Mouse (Mus musculus) lung, embryonic 16.5 days (tissue): ENCODE measurements around the gene Fcrla. TPM values are rescaled to one million over a fixed set of nuclear protein-coding genes. Genes with fewer than 3 reads are reported as not detected.

Source experiments
- ATAC-seq: fragments of 200-750 bp; cut with Nextera tagmentation; 2 replicates; pipeline ENCODE4 v1.8.0; 2017; ENCODE audit warnings: low read depth, mild to moderate bottlenecking, moderate library complexity
- H3K27ac ChIP-seq: fragments of 300-500 bp; sonication (generic); 2 replicates; pipeline ENCODE4 v1.5.1; 2014; ENCODE audit warnings: mild to moderate bottlenecking, control low read depth, low read length
- H3K27me3 ChIP-seq: fragments of 300-500 bp; sonication (generic); 2 replicates; pipeline ENCODE4 v1.6.1; 2014; ENCODE audit warnings: low read depth, low read length, mixed read lengths; ENCODE audit not compliant: control insufficient read depth, insufficient read depth
- H3K36me3 ChIP-seq: fragments of 300-500 bp; sonication (generic); 2 replicates; pipeline ENCODE4 v1.6.1; 2014; ENCODE audit warnings: low read length; ENCODE audit not compliant: control insufficient read depth, insufficient read depth
- H3K4me1 ChIP-seq: fragments of 300-500 bp; sonication (generic); replicated peaks from 2 replicates; pipeline ENCODE4 v1.6.1; 2014; ENCODE audit warnings: low read length, mixed read lengths; ENCODE audit not compliant: control insufficient read depth, insufficient read depth
- H3K4me2 ChIP-seq: fragments of 300-500 bp; sonication (generic); 2 replicates; pipeline ENCODE4 v1.6.1; 2014; ENCODE audit warnings: low read depth, low read length, control low read depth
- H3K4me3 ChIP-seq: fragments of 300-500 bp; sonication (generic); 2 replicates; pipeline ENCODE4 v1.5.1; 2014; ENCODE audit warnings: mild to moderate bottlenecking, low read length, control low read depth
- H3K9ac ChIP-seq: fragments of 300-500 bp; sonication (generic); 2 replicates; pipeline ENCODE4 v1.6.1; 2014; ENCODE audit warnings: low read length, control low read depth
- H3K9me3 ChIP-seq: fragments of 300-500 bp; sonication (generic); 2 replicates; pipeline ENCODE4 v1.6.1; 2016; ENCODE audit warnings: low read length; ENCODE audit not compliant: control insufficient read depth
- WGBS: fragments of 180-500 bp; shearing (Covaris S2); extraction: QIAGEN DNeasy Blood & Tissue Kit; methylation state at CpG from one replicate; pipeline ENCODE4 v1.1.7; 2014; 5-methylcytosine and 5-hydroxymethylcytosine counted together
- polyA plus RNA-seq: library from polyadenylated mRNA; unstranded; fragments of >200 nt; fragmentation: Nextera tagmentation; extraction: Ambion mirVana; gene quantifications from 2 replicates; pipeline ENCODE4 v1.2.1, GENCODE M21; 2015

Gene Fcrla
- polyA plus RNA-seq, 1 experiment from 2014 or later = not detected

GRCm38 (mm10) chr1:170934383-170934782 lies 7.0 kb upstream of the Fcrla start:
- Histone ChIP-seq H3K36me3 (no peaks in the 10 kb centered on the region), H3K4me3 (no peak overlapping the region), H3K4me2 (no peak overlapping the region), H3K9me3 (0 out of 2 replicates have a peak, but pooled peaks cover 2% of the 10 kb centered on the region), H3K27me3 (no peaks in the 10 kb centered on the region), H3K9ac (no peak overlapping the region), H3K4me1 (no peaks in the 10 kb centered on the region), H3K27ac (no peak overlapping the region)
- WGBS = 46% methylated on average over 2 of the region's 2 CpGs
- ATAC-seq = no peak

- Histone ChIP-seq H3K36me3 (no peaks in the 10 kb centered on the region), H3K4me1 (no peaks in the 10 kb centered on the region), H3K9ac (no peak overlapping the region), H3K4me3 (no peak overlapping the region), H3K4me2 (no peak overlapping the region), H3K9me3 (0 out of 2 replicates have a peak, but pooled peaks cover 2% of the 10 kb centered on the region), H3K27me3 (no peaks in the 10 kb centered on the region), H3K27ac (no peak overlapping the region)
- no peak for ATAC-seq
- WGBS = 73% methylated on average over 1 of the region's 1 CpGs
Measured at GRCm38 (mm10) chr1:170933940-170934339, 6.6 kb upstream of the Fcrla start.

- Histone ChIP-seq H3K4me2 (no peak overlapping the region), H3K9me3 (0 out of 2 replicates have a peak, but pooled peaks cover 2% of the 10 kb centered on the region), H3K27me3 (no peaks in the 10 kb centered on the region), H3K27ac (no peak overlapping the region), H3K9ac (no peak overlapping the region), H3K4me3 (no peak overlapping the region), H3K36me3 (no peaks in the 10 kb centered on the region), H3K4me1 (no peaks in the 10 kb centered on the region)
- 71% methylated on average over 6 of the region's 6 CpGs for WGBS
- no peak for ATAC-seq
Measured at GRCm38 (mm10) chr1:170933386-170933920, 6.1 kb upstream of the Fcrla start.

GRCm38 (mm10) chr1:170932043-170932442 lies 4.7 kb upstream of the Fcrla start:
- H3K4me1 ChIP-seq = no peaks in the 10 kb centered on the region
- ATAC-seq = no peak
- 0 out of 2 replicates have a peak, but pooled peaks cover 2% of the 10 kb centered on the region for H3K9me3 ChIP-seq
- H3K4me3 ChIP-seq = no peak overlapping the region
- no peak overlapping the region for H3K27ac ChIP-seq
- 77% methylated on average over 3 of the region's 3 CpGs for WGBS
- H3K9ac ChIP-seq = no peak overlapping the region
- H3K4me2 ChIP-seq = no peak overlapping the region
- H3K36me3 ChIP-seq = no peaks in the 10 kb centered on the region
- no peaks in the 10 kb centered on the region for H3K27me3 ChIP-seq

- Histone ChIP-seq H3K4me3 (no peak overlapping the region), H3K9me3 (no peaks in the 10 kb centered on the region), H3K36me3 (no peaks in the 10 kb centered on the region), H3K9ac (no peak overlapping the region), H3K27me3 (no peaks in the 10 kb centered on the region), H3K27ac (no peak overlapping the region), H3K4me1 (no peaks in the 10 kb centered on the region), H3K4me2 (no peak overlapping the region)
- no peak for ATAC-seq
- WGBS = 74% methylated on average over 4 of the region's 4 CpGs
Measured at GRCm38 (mm10) chr1:170929245-170929644, 1.9 kb upstream of the Fcrla start.

GRCm38 (mm10) chr1:170928467-170928866 lies 1.1 kb upstream of the Fcrla start:
- Histone ChIP-seq H3K27ac (no peak overlapping the region), H3K27me3 (no peaks in the 10 kb centered on the region), H3K36me3 (no peaks in the 10 kb centered on the region), H3K4me3 (no peak overlapping the region), H3K9ac (no peak overlapping the region), H3K9me3 (no peaks in the 10 kb centered on the region), H3K4me1 (no peaks in the 10 kb centered on the region), H3K4me2 (no peak overlapping the region)
- 60% methylated on average over 2 of the region's 2 CpGs for WGBS
- ATAC-seq = no peak

GRCm38 (mm10) chr1:170926941-170927340 lies 442 bp downstream of the Fcrla start:
- no peaks in the 10 kb centered on the region for H3K4me1 ChIP-seq
- no peak overlapping the region for H3K27ac ChIP-seq
- no peaks in the 10 kb centered on the region for H3K36me3 ChIP-seq
- ATAC-seq = no peak
- no peaks in the 10 kb centered on the region for H3K9me3 ChIP-seq
- no peaks in the 10 kb centered on the region for H3K27me3 ChIP-seq
- no peak overlapping the region for H3K9ac ChIP-seq
- WGBS = 47% methylated on average over 6 of the region's 6 CpGs
- no peak overlapping the region for H3K4me2 ChIP-seq
- no peak overlapping the region for H3K4me3 ChIP-seq

GRCm38 (mm10) chr1:170924485-170924884 lies 2.9 kb downstream of the Fcrla start:
- Histone ChIP-seq H3K4me3 (no peak overlapping the region), H3K36me3 (no peaks in the 10 kb centered on the region), H3K4me2 (no peak overlapping the region), H3K9me3 (no peaks in the 10 kb centered on the region), H3K27ac (no peak overlapping the region), H3K9ac (no peak overlapping the region), H3K27me3 (no peaks in the 10 kb centered on the region), H3K4me1 (no peaks in the 10 kb centered on the region)
- no peak for ATAC-seq
- WGBS = 61% methylated on average over 6 of the region's 6 CpGs

GRCm38 (mm10) chr1:170919308-170919707 lies 8.1 kb downstream of the Fcrla start:
- H3K27me3 ChIP-seq = no peaks in the 10 kb centered on the region
- no peaks in the 10 kb centered on the region for H3K4me1 ChIP-seq
- H3K4me3 ChIP-seq = no peak overlapping the region
- 89% methylated on average over 8 of the region's 8 CpGs for WGBS
- H3K4me2 ChIP-seq = no peak overlapping the region
- no peak overlapping the region for H3K9ac ChIP-seq
- no peak for ATAC-seq
- no peaks in the 10 kb centered on the region for H3K36me3 ChIP-seq
- no peak overlapping the region for H3K27ac ChIP-seq
- no peaks in the 10 kb centered on the region for H3K9me3 ChIP-seq

- no peak overlapping the region for H3K4me2 ChIP-seq
- ATAC-seq = no peak
- no peak overlapping the region for H3K27ac ChIP-seq
- H3K4me3 ChIP-seq = no peak overlapping the region
- no peaks in the 10 kb centered on the region for H3K4me1 ChIP-seq
- H3K27me3 ChIP-seq = peaks cover 1% of the 10 kb centered on the region; the same call in 1 of the 2 replicates
- H3K36me3 ChIP-seq = no peaks in the 10 kb centered on the region
- H3K9me3 ChIP-seq = no peaks in the 10 kb centered on the region
- H3K9ac ChIP-seq = no peak overlapping the region
- 45% methylated on average over 5 of the region's 5 CpGs for WGBS
Measured at GRCm38 (mm10) chr1:170915657-170916056, 11.7 kb downstream of the Fcrla start.
